Mouse (Mus musculus) brain, embryonic 14.5 days (tissue): ENCODE data around the gene Sapcd2.

ENCODE experiments used
- CTCF ChIP-seq: fragments of 200-500 bp; IDR thresholded peaks from 2 replicates; pipeline ENCODE4 v1.5.1; 2012; ENCODE audit warnings: inconsistent platforms, mild to moderate bottlenecking, moderate library complexity, borderline replicate concordance; ENCODE audit not compliant: insufficient read depth, insufficient read length; ENCODE audit errors: extremely low read depth
- POLR2A ChIP-seq: fragments of 200-500 bp; IDR thresholded peaks from 2 replicates; pipeline ENCODE4 v1.6.1; 2012; ENCODE audit warnings: mild to moderate bottlenecking, inconsistent platforms, borderline replicate concordance; ENCODE audit not compliant: poor library complexity, insufficient read depth, insufficient read length, severe bottlenecking; ENCODE audit errors: extremely low read depth

DNA sequence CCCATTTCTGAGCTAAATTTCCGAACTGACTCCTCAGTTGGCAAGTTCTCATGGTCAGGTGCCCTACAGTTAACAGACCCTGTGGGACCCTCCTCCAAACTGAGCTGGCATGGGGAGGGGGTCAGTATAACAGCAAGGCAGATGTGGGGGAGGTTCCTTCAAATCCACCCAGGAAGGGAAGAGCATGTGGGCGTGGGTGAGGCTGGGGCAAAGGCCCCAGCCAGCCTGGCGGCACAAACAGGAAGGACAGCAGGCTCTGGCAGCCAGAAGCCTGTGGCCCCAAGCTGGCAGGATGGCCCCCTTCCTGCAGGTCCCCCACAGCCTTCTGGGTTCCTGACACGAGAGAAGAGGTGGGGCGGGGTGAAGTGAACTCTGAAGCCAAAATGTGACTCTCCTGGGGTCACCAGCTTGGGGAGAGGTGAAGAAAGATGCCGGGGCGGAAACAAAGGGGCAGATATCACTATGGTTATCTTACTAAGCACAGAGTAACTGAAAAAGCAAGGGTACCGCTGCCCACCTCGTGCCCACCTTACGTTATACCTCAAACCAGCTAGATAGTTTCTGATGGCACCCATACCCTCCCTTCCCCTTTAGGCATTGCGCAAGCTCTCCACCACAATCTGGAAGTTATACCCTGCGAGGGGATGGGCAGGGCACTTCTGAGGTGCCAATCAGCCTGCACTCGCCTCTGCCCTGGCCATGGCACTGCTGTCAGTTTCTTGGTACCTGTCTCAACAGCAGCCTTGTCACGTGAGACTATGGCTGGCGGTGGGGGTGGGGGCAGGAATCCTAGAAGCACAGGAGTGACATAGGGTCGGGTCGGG lies 50.7 kb downstream of the Sapcd2 start, which contains the start of gene Fut7:
- no peak for TF ChIP-seq POLR2A
- TF ChIP-seq CTCF: no peak
